Mouse (Mus musculus) adrenal gland, adult 10 weeks (tissue): Measurements from ENCODE around the gene AC124108.1. TPM values are rescaled to one million over a fixed set of nuclear protein-coding genes. Genes with fewer than 3 reads are reported as not detected.

Source experiments
- polyA plus RNA-seq: library from polyadenylated mRNA; stranded (reverse); fragments of 350-450 nt; fragmentation: Illumina TruSeq; extraction: RNeasy Lipid Tissue Mini Kit (QIAGEN cat#74804); gene quantifications from one replicate; pipeline ENCODE4 v1.2.3, GENCODE M21; 2014; ENCODE audit warnings: low read depth, low replicate concordance

The AC124108.1 gene
- polyA plus RNA-seq: not detected

DNA sequence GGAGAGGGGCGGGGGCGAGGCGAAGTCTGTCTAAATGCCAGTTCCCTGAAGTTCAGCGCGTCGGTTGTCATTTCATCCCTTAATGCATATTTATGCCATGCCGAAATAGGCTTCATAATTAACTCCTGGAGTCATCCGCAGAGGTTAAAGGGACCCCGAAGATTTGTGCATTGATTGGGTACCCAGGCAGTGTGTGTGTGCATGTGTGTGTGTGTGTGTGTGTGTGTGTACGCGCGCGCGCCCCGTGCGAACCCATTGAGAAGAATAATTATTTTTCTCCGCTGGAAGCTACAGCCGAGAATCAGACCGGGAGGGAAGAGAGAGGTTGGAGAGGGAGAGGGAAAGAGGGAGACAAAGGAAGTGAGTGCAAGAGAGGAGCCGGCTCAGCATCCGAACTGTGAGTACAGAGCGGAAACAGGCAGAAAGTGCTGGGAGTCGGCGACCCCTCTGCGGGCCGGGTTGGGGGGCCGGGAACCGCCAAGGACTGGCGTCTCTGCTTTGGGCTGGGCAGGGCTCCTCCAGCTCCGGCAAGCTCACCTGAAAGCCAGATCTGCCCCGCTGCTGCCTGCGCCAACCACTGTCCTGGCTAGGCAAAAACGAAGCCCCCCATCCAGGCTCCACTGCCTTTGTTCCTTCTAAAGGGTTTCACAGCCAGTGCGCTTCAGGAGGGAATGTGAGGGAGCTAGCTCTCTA, at the start of gene AC124108.1, which contains the start of gene Lemd1:
Gene AC124108.1, plus strand, starts transcription at position 365 of the 693 bp plus-strand sequence.
Gene Lemd1, plus strand, starts transcription at position 339 of the 693 bp plus-strand sequence.

GRCm38 (mm10) chr1:132229667-132230066, 38.4 kb downstream of the AC124108.1 start, which contains the start of gene Gm10188:
Gene Gm10188 (minus strand): TSS chr1:132229767.

Other genes with a start within 250 kb of the AC124108.1 start
- gene Slc45a3, start 228.5 kb upstream of the AC124108.1 start, polyA plus RNA-seq: 4.0 TPM
- 32.1 TPM for gene Elk4, start 183.8 kb upstream of the AC124108.1 start, polyA plus RNA-seq
- gene Mfsd4a, start 123.4 kb upstream of the AC124108.1 start, polyA plus RNA-seq: 115 TPM
- 0.52 TPM for gene Cdk18, start 51.8 kb upstream of the AC124108.1 start, polyA plus RNA-seq
- gene Lemd1, start within 50 bp of the AC124108.1 start, polyA plus RNA-seq: not detected
- not detected for gene Gm10188, start 38.3 kb downstream of the AC124108.1 start, polyA plus RNA-seq
- gene Klhdc8a, start 107.2 kb downstream of the AC124108.1 start, polyA plus RNA-seq: 36.2 TPM
- gene Nuak2, start 124.7 kb downstream of the AC124108.1 start, polyA plus RNA-seq: 0.93 TPM
- 1.5 TPM for gene Tmcc2, start 199.8 kb downstream of the AC124108.1 start, polyA plus RNA-seq
- gene Dstyk, start 226.1 kb downstream of the AC124108.1 start, polyA plus RNA-seq: 21.4 TPM